Mouse (Mus musculus): ENCODE data around the gene Cd276. TPM values are rescaled to one million over a fixed set of nuclear protein-coding genes. Genes with fewer than 3 reads are reported as not detected.
A peak's percentile ranks its signal among the peaks of the same experiment; 100 is the strongest.

Cd276 gene
- total and polyA plus RNA-seq, 3 experiments: 0.55 to 1.3 (median 0.78) TPM

- H3K4me3 ChIP-seq (replicated peaks in 1 of 3; ENCODE audit: low read depth in 2 of 3, low read length in 2 of 3, poor library complexity in 1 of 3): no peak overlapping the region
- H3K27me3 ChIP-seq (replicated peaks): no peaks in the 10 kb centered on the region
- H3K27ac ChIP-seq (ENCODE audit: insufficient read depth, low read depth): no peak overlapping the region
- H3K9ac ChIP-seq (ENCODE audit: insufficient read depth, low read depth): no peak overlapping the region
- TF ChIP-seq GABPA (IDR thresholded peaks at IDR 0.05; ENCODE audit: insufficient replicate concordance, low read depth, low read length): no peak
- no peak for TF ChIP-seq UBTF (IDR thresholded peaks at IDR 0.05; ENCODE audit: low read depth, low read length)
- no peak for TF ChIP-seq ZKSCAN1 (IDR thresholded peaks at IDR 0.05; ENCODE audit: borderline replicate concordance, low read depth, low read length)
- TF ChIP-seq KAT2A (IDR thresholded peaks at IDR 0.05; ENCODE audit: insufficient replicate concordance, low read length): no peak
- TF ChIP-seq SIN3A (IDR thresholded peaks at IDR 0.05; ENCODE audit: low read length): no peak
- no peak for TF ChIP-seq NELFE (IDR thresholded peaks at IDR 0.05; ENCODE audit: low read depth, low read length)
- no peak for TF ChIP-seq ZC3H11A (IDR thresholded peaks at IDR 0.05; ENCODE audit: low read depth, low read length)
- no peak for TF ChIP-seq CTCF (conservative IDR thresholded peaks at IDR 0.05 in 1 of 2, IDR thresholded peaks at IDR 0.05 in 1 of 2; ENCODE audit: low read depth in 2 of 2, low read length in 2 of 2)
- no peak for TF ChIP-seq CHD2 (IDR thresholded peaks at IDR 0.05; ENCODE audit: low read length)
- TF ChIP-seq BHLHE40 (IDR thresholded peaks at IDR 0.05; ENCODE audit: low read depth, low read length): no peak
- TF ChIP-seq JUN (IDR thresholded peaks at IDR 0.05; ENCODE audit: insufficient read depth, low read depth, low read length): no peak
- TF ChIP-seq JUND (conservative IDR thresholded peaks at IDR 0.05; ENCODE audit: low read depth, low read length): no peak
- no peak for TF ChIP-seq RCOR1 (conservative IDR thresholded peaks at IDR 0.05; ENCODE audit: low read depth, low read length)
- TF ChIP-seq ETS1 (conservative IDR thresholded peaks at IDR 0.05; ENCODE audit: low read depth, low read length): no peak
- no peak for TF ChIP-seq USF2 (conservative IDR thresholded peaks at IDR 0.05; ENCODE audit: low read depth, low read length)
- TF ChIP-seq CHD1 (IDR thresholded peaks at IDR 0.05; ENCODE audit: low read depth, low read length): no peak
- H3K4me1 ChIP-seq (ENCODE audit: control insufficient read depth in 1 of 2, insufficient read depth in 2 of 2): peaks cover 12 to 25% of the 10 kb centered on the region in 2 experiments; a peak in 3 of 4 replicates
- DNase-seq (ENCODE audit: extremely low read depth): no peak
- no peaks in the 10 kb centered on the region for H3K9me3 ChIP-seq (replicated peaks; ENCODE audit: low read length)
- dilution Hi-C loops (cut with MboI; ENCODE audit: extremely low pct_ligation_motif_present, extremely low pct_unique_long_range_greater_than_20kb, low sequenced_read_pairs) (no loop called here), in situ Hi-C loops (cut with MboI; ENCODE audit: low pct_ligation_motif_present, low pct_unique_long_range_greater_than_20kb, low sequenced_read_pairs) (loop anchor here (25.0 kb wide), 1 partner anchor 731 kb away; the partner anchor contains the start of gene Adpgk)
- no peaks in the 10 kb centered on the region for H3K79me2 ChIP-seq (replicated peaks; ENCODE audit: control insufficient read depth, extremely low read depth, insufficient read depth, poor library complexity, severe bottlenecking)
- no peak overlapping the region for H3K4me2 ChIP-seq (ENCODE audit: insufficient read depth, low read depth, poor library complexity, severe bottlenecking)
- no peaks in the 10 kb centered on the region for H3K36me3 ChIP-seq (replicated peaks in 1 of 2; ENCODE audit: control insufficient read depth in 1 of 2, insufficient read depth in 1 of 2, low read length in 1 of 2)
Measured at GRCm38 (mm10) chr9:58556627-58557026, 1.4 kb upstream of the Cd276 start.

GRCm38 (mm10) chr9:58555685-58556414 lies 613 bp upstream of the Cd276 start:
- Histone ChIP-seq H3K4me2 (ENCODE audit: insufficient read depth, low read depth, poor library complexity, severe bottlenecking) (peak overlapping the region; percentile 60), H3K9me3 (replicated peaks; ENCODE audit: low read length) (no peaks in the 10 kb centered on the region), H3K79me2 (replicated peaks; ENCODE audit: control insufficient read depth, extremely low read depth, insufficient read depth, poor library complexity, severe bottlenecking) (no peaks in the 10 kb centered on the region), H3K4me3 (replicated peaks in 1 of 3; ENCODE audit: low read depth in 2 of 3, low read length in 2 of 3, poor library complexity in 1 of 3) (no peak overlapping the region), H3K4me1 (ENCODE audit: control insufficient read depth in 1 of 2, insufficient read depth in 2 of 2) (peaks cover 11 to 21% of the 10 kb centered on the region in 2 experiments; a peak in 2 of 4 replicates), H3K36me3 (replicated peaks in 1 of 2; ENCODE audit: control insufficient read depth in 1 of 2, insufficient read depth in 1 of 2, low read length in 1 of 2) (no peaks in the 10 kb centered on the region), H3K27me3 (replicated peaks) (no peaks in the 10 kb centered on the region), H3K9ac (ENCODE audit: insufficient read depth, low read depth) (no peak overlapping the region), H3K27ac (ENCODE audit: insufficient read depth, low read depth) (no peak overlapping the region)
- in situ Hi-C loops (cut with MboI; ENCODE audit: low pct_ligation_motif_present, low pct_unique_long_range_greater_than_20kb, low sequenced_read_pairs) (loop anchor here (25.0 kb wide), 1 partner anchor 731 kb away; the partner anchor contains the start of gene Adpgk), dilution Hi-C loops (cut with MboI; ENCODE audit: extremely low pct_ligation_motif_present, extremely low pct_unique_long_range_greater_than_20kb, low sequenced_read_pairs) (no loop called here)
- TF ChIP-seq HCFC1 (IDR thresholded peaks at IDR 0.05; ENCODE audit: low read depth, low read length): no peak
- TF ChIP-seq CHD2 (IDR thresholded peaks at IDR 0.05; ENCODE audit: low read length): no peak
- TF ChIP-seq IRF4 (IDR thresholded peaks at IDR 0.05; ENCODE audit: low read depth, low read length): no peak
- TF ChIP-seq JUND (conservative IDR thresholded peaks at IDR 0.05; ENCODE audit: low read depth, low read length): no peak
- no peak for TF ChIP-seq UBTF (IDR thresholded peaks at IDR 0.05; ENCODE audit: low read depth, low read length)
- peak; percentile 10; the same call in 1 of the 2 replicates for TF ChIP-seq ZNF384 (IDR thresholded peaks at IDR 0.05; ENCODE audit: low read depth, low read length)
- no peak for DNase-seq (ENCODE audit: extremely low read depth)
